Mouse (Mus musculus): ENCODE data around the gene Noto. TPM values are rescaled to one million over a fixed set of nuclear protein-coding genes. Genes with fewer than 3 reads are reported as not detected.

The Noto gene
- polyA plus RNA-seq, 1 experiment from 2014 or later, result not detected

DNA sequence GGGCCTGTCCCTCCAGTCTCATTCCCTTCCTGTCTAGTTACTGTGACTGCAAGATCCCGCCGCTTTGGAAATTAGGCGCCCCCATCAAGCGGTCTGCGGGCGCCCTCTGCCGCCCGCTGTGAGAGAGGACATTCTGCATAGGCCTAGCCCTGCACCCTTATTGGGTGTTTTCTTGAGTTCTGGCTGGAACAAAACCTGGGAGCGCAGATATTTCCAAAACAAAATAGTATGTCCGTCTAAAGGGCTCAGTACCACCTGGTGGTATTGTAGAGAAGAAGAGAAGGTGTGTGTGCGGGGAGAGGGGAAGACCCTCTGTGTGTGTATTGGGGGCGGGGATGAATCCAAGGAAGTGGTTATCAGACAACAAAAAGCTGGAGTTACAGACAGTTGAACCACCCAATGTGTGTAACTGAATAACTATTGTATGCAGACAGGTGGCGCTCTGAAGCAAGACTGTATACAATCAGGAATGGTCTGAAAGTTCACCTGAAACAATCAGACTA lies 12.9 kb upstream of the Noto start:
- no peak overlapping the region for H3K9ac ChIP-seq (ENCODE audit: low read depth, low read length)
- no peak overlapping the region for H3K27ac ChIP-seq (ENCODE audit: low read depth, low read length)
- no peak overlapping the region; the same call in 1 of the 2 replicates for H3K4me2 ChIP-seq (replicated peaks; ENCODE audit: low read depth, low read length)
- H3K36me3 ChIP-seq (ENCODE audit: control insufficient read depth, insufficient read depth, low read length), result no peaks in the 10 kb centered on the region
- peak; percentile 78 for ATAC-seq (ENCODE audit: low FRiP score, low TSS enrichment)
- H3K4me3 ChIP-seq (ENCODE audit: low read length), result no peak overlapping the region
- WGBS, result 10% methylated on average over 13 of the region's 13 CpGs
- H3K4me1 ChIP-seq (ENCODE audit: control insufficient read depth, insufficient read depth, low read length), result no peaks in the 10 kb centered on the region
- H3K27me3 ChIP-seq (ENCODE audit: control insufficient read depth, insufficient read depth, low read length), result peaks cover 35% of the 10 kb centered on the region
- no peaks in the 10 kb centered on the region for H3K9me3 ChIP-seq (ENCODE audit: control insufficient read depth, low read length)

DNA sequence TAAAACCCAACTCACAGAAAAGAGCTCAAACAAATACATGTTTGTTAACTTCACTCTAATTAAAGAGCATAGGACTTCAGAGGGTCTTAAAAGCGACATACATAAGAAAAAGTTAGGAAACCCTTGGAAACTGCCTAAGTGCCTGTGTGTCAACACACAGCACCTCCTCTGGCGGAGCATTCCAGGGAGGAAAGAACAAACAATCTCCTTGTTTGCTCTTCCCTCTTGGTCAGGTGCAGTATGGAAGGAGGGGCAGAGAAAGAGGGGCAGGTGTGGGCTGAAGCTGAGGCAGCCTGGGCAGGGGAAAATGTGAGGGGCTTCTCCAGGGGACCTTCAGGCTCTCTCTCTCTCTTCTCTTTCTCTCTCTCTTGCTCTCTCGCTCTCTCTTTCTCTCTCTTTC lies 7.9 kb upstream of the Noto start:
- no peak overlapping the region for H3K27ac ChIP-seq (ENCODE audit: low read depth, low read length)
- no peaks in the 10 kb centered on the region for H3K36me3 ChIP-seq (ENCODE audit: control insufficient read depth, insufficient read depth, low read length)
- H3K4me1 ChIP-seq (ENCODE audit: control insufficient read depth, insufficient read depth, low read length), result no peaks in the 10 kb centered on the region
- WGBS, result 48% methylated on average over 3 of the region's 3 CpGs
- H3K9me3 ChIP-seq (ENCODE audit: control insufficient read depth, low read length), result no peaks in the 10 kb centered on the region
- H3K4me2 ChIP-seq (replicated peaks; ENCODE audit: low read depth, low read length), result no peak overlapping the region
- no peak overlapping the region for H3K4me3 ChIP-seq (ENCODE audit: low read length)
- no peak for ATAC-seq (ENCODE audit: low FRiP score, low TSS enrichment)
- H3K9ac ChIP-seq (ENCODE audit: low read depth, low read length), result no peak overlapping the region
- no peaks in the 10 kb centered on the region for H3K27me3 ChIP-seq (ENCODE audit: control insufficient read depth, insufficient read depth, low read length)

DNA sequence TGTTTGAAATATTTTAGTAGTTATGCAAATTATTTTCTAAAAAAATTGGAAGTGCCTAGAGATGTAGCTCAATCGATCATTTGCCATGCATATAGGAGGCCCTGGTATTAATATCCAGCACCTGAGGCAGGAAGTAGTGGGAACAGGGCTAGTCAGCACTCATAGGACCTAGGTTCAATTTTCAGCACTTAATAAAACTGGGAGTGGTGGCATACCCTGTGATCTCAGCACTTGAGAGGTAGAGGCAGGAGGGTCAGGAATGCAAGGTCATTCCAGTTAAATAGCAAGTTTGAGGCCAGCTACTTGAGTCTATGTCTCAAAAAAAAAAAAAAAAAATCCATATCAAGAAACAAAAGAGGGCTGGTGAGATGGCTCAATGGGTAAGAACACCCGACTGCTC lies 4.5 kb upstream of the Noto start:
- no peak overlapping the region for H3K9ac ChIP-seq (ENCODE audit: low read depth, low read length)
- no peak overlapping the region for H3K27ac ChIP-seq (ENCODE audit: low read depth, low read length)
- no peak overlapping the region for H3K4me2 ChIP-seq (replicated peaks; ENCODE audit: low read depth, low read length)
- no peaks in the 10 kb centered on the region for H3K36me3 ChIP-seq (ENCODE audit: control insufficient read depth, insufficient read depth, low read length)
- no peaks in the 10 kb centered on the region for H3K9me3 ChIP-seq (ENCODE audit: control insufficient read depth, low read length)
- peaks cover 11% of the 10 kb centered on the region for H3K27me3 ChIP-seq (ENCODE audit: control insufficient read depth, insufficient read depth, low read length)
- no peak overlapping the region for H3K4me3 ChIP-seq (ENCODE audit: low read length)
- H3K4me1 ChIP-seq (ENCODE audit: control insufficient read depth, insufficient read depth, low read length), result no peaks in the 10 kb centered on the region
- no peak for ATAC-seq (ENCODE audit: low FRiP score, low TSS enrichment)
- 85% methylated on average over 2 of the region's 2 CpGs for WGBS

DNA sequence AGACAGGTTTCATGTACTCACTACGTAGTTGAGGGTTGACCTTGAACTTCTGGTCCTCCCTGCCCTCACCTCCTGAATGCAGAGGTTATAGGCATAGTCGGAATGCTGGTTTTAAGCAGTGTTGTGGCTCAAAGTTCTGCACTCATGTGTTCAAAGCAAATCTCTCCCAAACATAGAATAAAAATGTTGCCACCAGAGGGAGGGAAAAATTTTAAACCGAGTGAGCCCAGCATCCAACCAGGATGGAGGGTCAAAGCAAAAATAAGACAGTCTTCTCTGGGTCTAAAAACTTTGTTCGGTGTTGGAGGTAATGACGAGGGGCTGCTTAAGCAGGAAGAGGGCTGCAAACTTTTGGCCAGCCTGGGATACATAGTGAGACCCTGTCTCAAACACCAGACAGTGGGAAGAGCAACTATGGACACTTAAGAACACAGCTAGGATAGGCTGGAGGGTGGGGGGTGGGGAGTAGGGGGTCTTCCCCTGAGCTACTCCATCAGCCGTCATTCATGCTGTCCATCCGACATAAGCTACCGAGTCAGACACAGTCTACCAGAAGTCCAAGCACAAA lies 7.7 kb downstream of the Noto start:
- WGBS, result 42% methylated on average over 8 of the region's 8 CpGs
- H3K4me3 ChIP-seq (ENCODE audit: low read length), result peak overlapping the region; percentile 97

DNA sequence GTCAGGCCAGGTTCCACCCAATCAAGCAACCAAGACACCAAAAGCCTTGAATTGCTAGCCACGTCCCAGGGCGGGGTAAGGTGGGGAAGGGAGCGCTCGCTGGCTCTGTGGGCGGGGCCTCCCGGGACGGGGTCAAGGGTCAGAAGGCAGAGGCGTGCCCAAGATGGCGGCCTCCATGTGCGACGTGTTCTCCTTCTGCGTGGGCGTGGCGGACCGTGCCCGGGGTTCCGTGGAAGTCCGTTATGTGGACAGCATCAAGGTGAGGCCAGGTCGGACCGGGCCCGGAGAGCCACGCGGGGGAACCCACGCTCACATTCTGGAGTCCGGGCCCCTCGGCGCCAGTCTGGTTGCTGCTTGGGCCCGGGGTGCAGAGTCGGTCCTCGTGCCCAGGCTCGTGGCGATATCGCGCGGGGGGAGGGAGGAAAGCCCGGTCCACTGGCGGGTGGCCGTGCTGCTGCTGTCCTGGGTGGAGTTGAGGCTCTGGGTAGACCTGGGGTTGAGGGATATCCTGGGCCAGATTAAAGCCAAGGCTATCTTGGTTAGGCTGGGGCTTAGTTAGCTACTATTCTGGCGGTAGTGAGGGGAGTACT lies 8.3 kb downstream of the Noto start, which contains the start of gene Smyd5:
Gene Smyd5, plus strand, starts transcription at position 148 of the 590 bp plus-strand sequence.
- H3K4me2 ChIP-seq (replicated peaks; ENCODE audit: low read depth, low read length), result peak within 1 kb of the TSS; percentile 77
- peak; percentile 83 for ATAC-seq (ENCODE audit: low FRiP score, low TSS enrichment)
- no peaks in the 10 kb centered on the region for H3K36me3 ChIP-seq (ENCODE audit: control insufficient read depth, insufficient read depth, low read length)
- H3K4me3 ChIP-seq (ENCODE audit: low read length), result peak within 1 kb of the TSS; percentile 97
- H3K27ac ChIP-seq (ENCODE audit: low read depth, low read length), result no peak within 1 kb of the TSS
- H3K4me1 ChIP-seq (ENCODE audit: control insufficient read depth, insufficient read depth, low read length), result 0 out of 2 replicates have a peak, but pooled peaks cover 4% of the 10 kb centered on the region
- under 1% methylated on average over 39 of the region's 39 CpGs for WGBS
- no peaks in the 10 kb centered on the region for H3K9me3 ChIP-seq (ENCODE audit: control insufficient read depth, low read length)
- H3K27me3 ChIP-seq (ENCODE audit: control insufficient read depth, insufficient read depth, low read length), result no peaks in the 10 kb centered on the region
- H3K9ac ChIP-seq (ENCODE audit: low read depth, low read length), result peak within 1 kb of the TSS; percentile 84

More for the DNA sequence above, 7.7 kb downstream of the Noto start:
- Histone ChIP-seq H3K4me1 (ENCODE audit: control insufficient read depth, insufficient read depth, low read length) (0 out of 2 replicates have a peak, but pooled peaks cover 4% of the 10 kb centered on the region), H3K4me2 (replicated peaks; ENCODE audit: low read depth, low read length) (peak overlapping the region; percentile 77), H3K9ac (ENCODE audit: low read depth, low read length) (peak overlapping the region; percentile 84), H3K9me3 (ENCODE audit: control insufficient read depth, low read length) (no peaks in the 10 kb centered on the region), H3K27me3 (ENCODE audit: control insufficient read depth, insufficient read depth, low read length) (no peaks in the 10 kb centered on the region), H3K36me3 (ENCODE audit: control insufficient read depth, insufficient read depth, low read length) (no peaks in the 10 kb centered on the region), H3K27ac (ENCODE audit: low read depth, low read length) (no peak overlapping the region)
- ATAC-seq (ENCODE audit: low FRiP score, low TSS enrichment), result no peak

DNA sequence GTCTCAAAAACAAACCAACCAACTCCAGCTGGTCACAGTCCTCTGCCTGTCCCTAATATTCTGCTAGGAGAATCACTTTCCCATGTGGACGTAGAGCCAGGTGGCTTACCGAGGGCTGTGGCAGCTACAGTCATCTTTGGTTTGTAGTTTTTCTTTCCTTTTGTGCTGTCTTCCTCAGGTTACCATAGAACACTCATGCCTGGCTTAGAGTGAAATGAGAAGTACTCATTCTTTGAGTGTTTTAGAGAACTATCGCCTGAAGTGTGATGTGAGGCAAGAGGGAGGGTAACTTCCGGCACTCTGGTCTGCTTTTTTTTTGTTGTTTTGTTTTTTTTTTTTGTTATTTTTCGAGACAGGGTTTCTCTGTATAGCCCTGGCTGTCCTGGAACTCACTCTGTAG lies 10.2 kb downstream of the Noto start:
- Histone ChIP-seq H3K27me3 (ENCODE audit: control insufficient read depth, insufficient read depth, low read length) (no peaks in the 10 kb centered on the region), H3K4me1 (ENCODE audit: control insufficient read depth, insufficient read depth, low read length) (0 out of 2 replicates have a peak, but pooled peaks cover 4% of the 10 kb centered on the region), H3K9ac (ENCODE audit: low read depth, low read length) (no peak overlapping the region), H3K27ac (ENCODE audit: low read depth, low read length) (no peak overlapping the region), H3K9me3 (ENCODE audit: control insufficient read depth, low read length) (no peaks in the 10 kb centered on the region), H3K4me3 (ENCODE audit: low read length) (no peak overlapping the region), H3K4me2 (replicated peaks; ENCODE audit: low read depth, low read length) (no peak overlapping the region), H3K36me3 (ENCODE audit: control insufficient read depth, insufficient read depth, low read length) (0 out of 2 replicates have a peak, but pooled peaks cover 4% of the 10 kb centered on the region)
- 77% methylated on average over 5 of the region's 5 CpGs for WGBS
- ATAC-seq (ENCODE audit: low FRiP score, low TSS enrichment), result no peak

DNA sequence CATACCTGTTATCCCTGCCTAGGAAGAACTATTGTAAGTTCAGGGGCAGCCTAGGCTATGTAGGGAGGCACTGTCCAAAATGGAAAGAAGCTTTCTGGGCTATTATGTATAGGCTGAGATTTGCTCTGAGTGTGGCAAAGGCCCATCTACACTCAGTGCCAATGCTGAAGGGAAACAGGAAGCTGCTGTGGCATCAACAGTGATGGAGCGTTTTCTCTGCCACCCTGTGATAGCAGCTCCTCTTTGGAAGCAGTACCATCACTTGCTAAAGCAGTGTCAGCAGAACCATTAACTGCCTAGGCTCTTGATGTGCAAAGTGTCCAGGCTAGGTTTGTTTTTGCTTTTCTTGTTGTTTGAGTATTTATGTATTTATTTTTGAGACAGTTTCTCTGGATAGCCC lies 12.5 kb downstream of the Noto start:
- no peak overlapping the region for H3K4me3 ChIP-seq (ENCODE audit: low read length)
- no peaks in the 10 kb centered on the region for H3K27me3 ChIP-seq (ENCODE audit: control insufficient read depth, insufficient read depth, low read length)
- 78% methylated on average over 1 of the region's 1 CpGs for WGBS

DNA sequence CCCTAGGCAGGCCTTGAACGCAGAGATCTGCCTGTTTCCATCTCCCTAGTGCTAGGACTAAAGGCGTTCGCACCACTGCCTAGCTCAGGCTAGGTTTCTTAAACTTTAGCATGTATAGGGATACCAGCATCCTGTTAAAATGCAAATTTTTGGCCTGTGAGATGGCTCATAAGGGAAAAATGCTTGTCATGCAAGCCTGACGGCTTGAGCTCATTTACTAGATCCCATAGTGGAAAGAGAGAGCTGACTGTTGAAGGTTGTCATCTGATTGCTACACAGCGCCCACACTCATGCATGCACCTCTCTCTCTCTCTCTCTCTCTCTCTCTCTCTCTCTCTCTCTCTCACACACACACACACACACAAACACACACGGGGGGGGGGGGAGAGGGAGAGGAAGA lies 12.9 kb downstream of the Noto start:
- ATAC-seq (ENCODE audit: low FRiP score, low TSS enrichment), result no peak
- Histone ChIP-seq H3K4me2 (replicated peaks; ENCODE audit: low read depth, low read length) (no peak overlapping the region), H3K27ac (ENCODE audit: low read depth, low read length) (no peak overlapping the region), H3K27me3 (ENCODE audit: control insufficient read depth, insufficient read depth, low read length) (no peaks in the 10 kb centered on the region), H3K9ac (ENCODE audit: low read depth, low read length) (no peak overlapping the region), H3K4me3 (ENCODE audit: low read length) (no peak overlapping the region), H3K9me3 (ENCODE audit: control insufficient read depth, low read length) (no peaks in the 10 kb centered on the region), H3K4me1 (ENCODE audit: control insufficient read depth, insufficient read depth, low read length) (0 out of 2 replicates have a peak, but pooled peaks cover 4% of the 10 kb centered on the region), H3K36me3 (ENCODE audit: control insufficient read depth, insufficient read depth, low read length) (peaks cover 31% of the 10 kb centered on the region)
- 92% methylated on average over 5 of the region's 6 CpGs for WGBS

More for the DNA sequence above, 12.5 kb downstream of the Noto start:
- Histone ChIP-seq H3K27ac (ENCODE audit: low read depth, low read length) (no peak overlapping the region), H3K9me3 (ENCODE audit: control insufficient read depth, low read length) (no peaks in the 10 kb centered on the region), H3K36me3 (ENCODE audit: control insufficient read depth, insufficient read depth, low read length) (peaks cover 27% of the 10 kb centered on the region), H3K9ac (ENCODE audit: low read depth, low read length) (no peak overlapping the region), H3K4me2 (replicated peaks; ENCODE audit: low read depth, low read length) (no peak overlapping the region), H3K4me1 (ENCODE audit: control insufficient read depth, insufficient read depth, low read length) (0 out of 2 replicates have a peak, but pooled peaks cover 4% of the 10 kb centered on the region)
- ATAC-seq (ENCODE audit: low FRiP score, low TSS enrichment), result no peak

DNA sequence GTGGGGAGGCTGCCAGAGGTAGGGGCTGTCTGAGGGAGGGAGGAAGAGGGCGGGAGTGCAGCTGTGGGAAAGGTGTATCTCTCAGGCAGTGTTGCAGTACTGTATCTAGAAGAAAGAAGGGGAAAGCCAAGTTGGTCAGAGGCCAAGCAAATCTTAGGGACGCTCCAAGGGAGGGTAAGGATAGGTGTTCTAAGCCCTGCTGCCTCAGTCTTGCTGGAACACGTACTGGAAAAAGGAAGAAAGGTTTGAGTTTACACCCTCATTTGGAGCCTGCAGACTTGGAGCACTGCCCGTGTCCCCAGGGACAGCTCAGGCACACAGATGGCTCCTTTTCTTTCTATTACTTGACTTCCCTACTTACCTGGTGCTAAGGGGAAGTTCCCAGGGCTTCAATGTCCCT lies 17.5 kb downstream of the Noto start:
- no peak for ATAC-seq (ENCODE audit: low FRiP score, low TSS enrichment)

More for the DNA sequence above, 17.5 kb downstream of the Noto start:
- Histone ChIP-seq H3K4me3 (ENCODE audit: low read length) (no peak overlapping the region), H3K9ac (ENCODE audit: low read depth, low read length) (no peak overlapping the region), H3K4me1 (ENCODE audit: control insufficient read depth, insufficient read depth, low read length) (peaks cover 7% of the 10 kb centered on the region; the same call in 1 of the 2 replicates), H3K27ac (ENCODE audit: low read depth, low read length) (no peak overlapping the region), H3K9me3 (ENCODE audit: control insufficient read depth, low read length) (no peaks in the 10 kb centered on the region), H3K27me3 (ENCODE audit: control insufficient read depth, insufficient read depth, low read length) (no peaks in the 10 kb centered on the region), H3K4me2 (replicated peaks; ENCODE audit: low read depth, low read length) (no peak overlapping the region), H3K36me3 (ENCODE audit: control insufficient read depth, insufficient read depth, low read length) (peaks cover 65% of the 10 kb centered on the region)
- 87% methylated on average over 4 of the region's 4 CpGs for WGBS

All from kidney, embryonic 14.5 days (tissue).